Mouse (Mus musculus) forebrain, embryonic 12.5 days (tissue): ENCODE measurements around the gene Hoxa10. TPM values are rescaled to one million over a fixed set of nuclear protein-coding genes. Genes with fewer than 3 reads are reported as not detected.
A peak's percentile ranks its signal among the peaks of the same experiment; 100 is the strongest.

ENCODE experiments used
- ATAC-seq: fragments of 200-750 bp; cut with Nextera tagmentation; 2 replicates; pipeline ENCODE4 v1.8.0; 2017; ENCODE audit warnings: moderate TSS enrichment; ENCODE audit not compliant: low FRiP score
- H3K27ac ChIP-seq: fragments of 300-500 bp; sonication (generic); 2 replicates; pipeline ENCODE4 v1.5.1; 2016; ENCODE audit warnings: mild to moderate bottlenecking
- H3K27me3 ChIP-seq: fragments of 300-500 bp; sonication (generic); 2 replicates; pipeline ENCODE4 v1.6.1; 2016; ENCODE audit warnings: mild to moderate bottlenecking
- H3K36me3 ChIP-seq: fragments of 300-500 bp; sonication (generic); replicated peaks from 2 replicates; pipeline ENCODE4 v1.6.1; 2016; ENCODE audit warnings: mild to moderate bottlenecking
- H3K4me1 ChIP-seq: fragments of 300-500 bp; sonication (generic); 2 replicates; pipeline ENCODE4 v1.6.1; 2016
- H3K4me2 ChIP-seq: fragments of 300-500 bp; sonication (generic); 2 replicates; pipeline ENCODE4 v1.6.1; 2016; ENCODE audit warnings: mild to moderate bottlenecking, moderate library complexity
- H3K4me3 ChIP-seq: fragments of 300-500 bp; sonication (generic); replicated peaks from 2 replicates; pipeline ENCODE4 v1.5.1; 2016; ENCODE audit warnings: mild to moderate bottlenecking
- H3K9ac ChIP-seq: fragments of 300-500 bp; sonication (generic); 2 replicates; pipeline ENCODE4 v1.6.1; 2016; ENCODE audit warnings: mild to moderate bottlenecking
- H3K9me3 ChIP-seq: fragments of 300-500 bp; sonication (generic); 2 replicates; pipeline ENCODE4 v1.6.1; 2016
- WGBS: fragments of 180-500 bp; shearing (Covaris S2); methylation state at CpG from one replicate; pipeline ENCODE4 v1.1.7; 2016; 5-methylcytosine and 5-hydroxymethylcytosine counted together
- polyA plus RNA-seq: library from polyadenylated mRNA; unstranded; fragments of >200 nt; fragmentation: Nextera tagmentation; extraction: Ambion mirVana; gene quantifications from 2 replicates; pipeline ENCODE4 v1.2.1, GENCODE M21; 2016

The Hoxa10 gene
- polyA plus RNA-seq, 1 experiment from 2014 or later = not detected

GRCm38 (mm10) chr6:52197271-52197670 lies 43.4 kb downstream of the Hoxa10 start:
- H3K36me3 ChIP-seq = no peaks in the 10 kb centered on the region
- no peak overlapping the region for H3K9ac ChIP-seq
- H3K27ac ChIP-seq = no peak overlapping the region
- H3K4me3 ChIP-seq = no peak overlapping the region
- no peaks in the 10 kb centered on the region for H3K9me3 ChIP-seq
- no peak for ATAC-seq
- peaks cover 97% of the 10 kb centered on the region for H3K27me3 ChIP-seq
- H3K4me1 ChIP-seq = no peaks in the 10 kb centered on the region
- under 1% methylated on average over 10 of the region's 10 CpGs for WGBS
- H3K4me2 ChIP-seq = no peak overlapping the region

GRCm38 (mm10) chr6:52196811-52197210 lies 43.8 kb downstream of the Hoxa10 start:
- ATAC-seq = no peak
- H3K36me3 ChIP-seq = no peaks in the 10 kb centered on the region
- peaks cover 4% of the 10 kb centered on the region for H3K4me1 ChIP-seq
- H3K4me2 ChIP-seq = no peak overlapping the region
- no peak overlapping the region for H3K27ac ChIP-seq
- no peak overlapping the region for H3K9ac ChIP-seq
- H3K27me3 ChIP-seq = peaks cover 98% of the 10 kb centered on the region
- no peaks in the 10 kb centered on the region for H3K9me3 ChIP-seq
- WGBS = 2% methylated on average over 9 of the region's 9 CpGs
- no peak overlapping the region for H3K4me3 ChIP-seq

GRCm38 (mm10) chr6:52194690-52195089 lies 46.0 kb downstream of the Hoxa10 start:
- Histone ChIP-seq H3K27ac (no peak overlapping the region), H3K4me2 (no peak overlapping the region)
- WGBS = 2% methylated on average over 10 of the region's 10 CpGs

GRCm38 (mm10) chr6:52191860-52192550 lies 48.6 kb downstream of the Hoxa10 start:
- Histone ChIP-seq H3K4me2 (peak overlapping the region; percentile 57), H3K27ac (no peak overlapping the region), H3K4me1 (peaks cover 11% of the 10 kb centered on the region), H3K4me3 (peak overlapping the region; percentile 40), H3K36me3 (no peaks in the 10 kb centered on the region), H3K27me3 (peaks cover 98% of the 10 kb centered on the region), H3K9me3 (no peaks in the 10 kb centered on the region), H3K9ac (peak overlapping the region; percentile 33; the same call in 1 of the 2 replicates)
- 2% methylated on average over 45 of the region's 55 CpGs for WGBS
- ATAC-seq = peak; percentile 57; the same call in 1 of the 2 replicates

More at GRCm38 (mm10) chr6:52194690-52195089, 46.0 kb downstream of the Hoxa10 start:
- no peaks in the 10 kb centered on the region for H3K36me3 ChIP-seq
- no peak for ATAC-seq
- peaks cover 11% of the 10 kb centered on the region for H3K4me1 ChIP-seq
- no peak overlapping the region for H3K9ac ChIP-seq
- no peak overlapping the region for H3K4me3 ChIP-seq
- H3K27me3 ChIP-seq = peaks cover 98% of the 10 kb centered on the region
- no peaks in the 10 kb centered on the region for H3K9me3 ChIP-seq

- no peak for ATAC-seq
Observed at GRCm38 (mm10) chr6:52190906-52191810, 49.5 kb downstream of the Hoxa10 start, which contains the start of gene Hoxa4. TSS of gene Hoxa4 (minus strand) at chr6:52191753.

GRCm38 (mm10) chr6:52190410-52190809 lies 50.2 kb downstream of the Hoxa10 start:
- Histone ChIP-seq H3K27me3 (peaks cover 98% of the 10 kb centered on the region), H3K27ac (no peak overlapping the region), H3K4me2 (no peak overlapping the region), H3K4me1 (peaks cover 11% of the 10 kb centered on the region), H3K36me3 (no peaks in the 10 kb centered on the region), H3K4me3 (no peak overlapping the region), H3K9ac (no peak overlapping the region), H3K9me3 (no peaks in the 10 kb centered on the region)
- no peak for ATAC-seq
- WGBS = under 1% methylated on average over 23 of the region's 23 CpGs

More at GRCm38 (mm10) chr6:52190906-52191810, 49.5 kb downstream of the Hoxa10 start, which contains the start of gene Hoxa4:
- Histone ChIP-seq H3K27ac (no peak within 1 kb of the TSS), H3K4me1 (peaks cover 11% of the 10 kb centered on the region), H3K36me3 (no peaks in the 10 kb centered on the region), H3K4me2 (peak within 1 kb of the TSS; percentile 57), H3K27me3 (peaks cover 98% of the 10 kb centered on the region), H3K9me3 (no peaks in the 10 kb centered on the region), H3K9ac (peak within 1 kb of the TSS; percentile 33; the same call in 1 of the 2 replicates), H3K4me3 (peak within 1 kb of the TSS; percentile 40)
- WGBS = 1% methylated on average over 86 of the region's 102 CpGs

- Histone ChIP-seq H3K4me3 (no peak overlapping the region), H3K27me3 (peaks cover 99% of the 10 kb centered on the region), H3K4me1 (peaks cover 11% of the 10 kb centered on the region), H3K4me2 (no peak overlapping the region), H3K9me3 (no peaks in the 10 kb centered on the region), H3K27ac (no peak overlapping the region), H3K9ac (no peak overlapping the region), H3K36me3 (no peaks in the 10 kb centered on the region)
- no peak for ATAC-seq
- 3% methylated on average over 8 of the region's 8 CpGs for WGBS
Observed at GRCm38 (mm10) chr6:52189909-52190308, 50.7 kb downstream of the Hoxa10 start.

- no peaks in the 10 kb centered on the region for H3K36me3 ChIP-seq
- H3K4me2 ChIP-seq = no peak overlapping the region
- ATAC-seq = no peak
- 9% methylated on average over 5 of the region's 5 CpGs for WGBS
- H3K4me1 ChIP-seq = peaks cover 11% of the 10 kb centered on the region
- no peak overlapping the region for H3K4me3 ChIP-seq
- H3K9me3 ChIP-seq = no peaks in the 10 kb centered on the region
- peaks cover 99% of the 10 kb centered on the region for H3K27me3 ChIP-seq
- H3K27ac ChIP-seq = no peak overlapping the region
- no peak overlapping the region for H3K9ac ChIP-seq
Observed at GRCm38 (mm10) chr6:52189172-52189591, 51.5 kb downstream of the Hoxa10 start.

GRCm38 (mm10) chr6:52186500-52186899 lies 54.2 kb downstream of the Hoxa10 start:
- no peak overlapping the region for H3K9ac ChIP-seq
- ATAC-seq = no peak
- peaks cover 100% of the 10 kb centered on the region for H3K27me3 ChIP-seq
- H3K36me3 ChIP-seq = no peaks in the 10 kb centered on the region
- H3K27ac ChIP-seq = no peak overlapping the region
- no peak overlapping the region for H3K4me2 ChIP-seq
- WGBS = 0% methylated on average over 1 of the region's 1 CpGs
- H3K4me3 ChIP-seq = no peak overlapping the region
- peaks cover 6% of the 10 kb centered on the region for H3K4me1 ChIP-seq
- no peaks in the 10 kb centered on the region for H3K9me3 ChIP-seq

- peaks cover 100% of the 10 kb centered on the region for H3K27me3 ChIP-seq
- no peaks in the 10 kb centered on the region for H3K4me1 ChIP-seq
- H3K27ac ChIP-seq = no peak overlapping the region
- no peak overlapping the region for H3K9ac ChIP-seq
- no peak overlapping the region for H3K4me2 ChIP-seq
- H3K9me3 ChIP-seq = no peaks in the 10 kb centered on the region
- 13% methylated on average over 3 of the region's 3 CpGs for WGBS
- H3K36me3 ChIP-seq = no peaks in the 10 kb centered on the region
- ATAC-seq = no peak
- H3K4me3 ChIP-seq = no peak overlapping the region
Observed at GRCm38 (mm10) chr6:52185834-52186233, 54.8 kb downstream of the Hoxa10 start.

- Histone ChIP-seq H3K9me3 (no peaks in the 10 kb centered on the region), H3K4me3 (no peak overlapping the region), H3K4me2 (no peak overlapping the region), H3K36me3 (no peaks in the 10 kb centered on the region), H3K27me3 (peaks cover 100% of the 10 kb centered on the region), H3K9ac (no peak overlapping the region), H3K4me1 (no peaks in the 10 kb centered on the region), H3K27ac (no peak overlapping the region)
- ATAC-seq = no peak
- 2% methylated on average over 19 of the region's 19 CpGs for WGBS
Observed at GRCm38 (mm10) chr6:52185222-52185621, 55.4 kb downstream of the Hoxa10 start.

GRCm38 (mm10) chr6:52184668-52185067 lies 56.0 kb downstream of the Hoxa10 start:
- Histone ChIP-seq H3K27ac (no peak overlapping the region), H3K4me1 (no peaks in the 10 kb centered on the region), H3K27me3 (peaks cover 100% of the 10 kb centered on the region), H3K9me3 (no peaks in the 10 kb centered on the region), H3K4me3 (no peak overlapping the region), H3K36me3 (no peaks in the 10 kb centered on the region), H3K9ac (no peak overlapping the region), H3K4me2 (no peak overlapping the region)
- WGBS = 4% methylated on average over 6 of the region's 6 CpGs
- ATAC-seq = no peak
